Mouse (Mus musculus): Measurements from ENCODE around the gene Gpbp1l1.

DNA sequence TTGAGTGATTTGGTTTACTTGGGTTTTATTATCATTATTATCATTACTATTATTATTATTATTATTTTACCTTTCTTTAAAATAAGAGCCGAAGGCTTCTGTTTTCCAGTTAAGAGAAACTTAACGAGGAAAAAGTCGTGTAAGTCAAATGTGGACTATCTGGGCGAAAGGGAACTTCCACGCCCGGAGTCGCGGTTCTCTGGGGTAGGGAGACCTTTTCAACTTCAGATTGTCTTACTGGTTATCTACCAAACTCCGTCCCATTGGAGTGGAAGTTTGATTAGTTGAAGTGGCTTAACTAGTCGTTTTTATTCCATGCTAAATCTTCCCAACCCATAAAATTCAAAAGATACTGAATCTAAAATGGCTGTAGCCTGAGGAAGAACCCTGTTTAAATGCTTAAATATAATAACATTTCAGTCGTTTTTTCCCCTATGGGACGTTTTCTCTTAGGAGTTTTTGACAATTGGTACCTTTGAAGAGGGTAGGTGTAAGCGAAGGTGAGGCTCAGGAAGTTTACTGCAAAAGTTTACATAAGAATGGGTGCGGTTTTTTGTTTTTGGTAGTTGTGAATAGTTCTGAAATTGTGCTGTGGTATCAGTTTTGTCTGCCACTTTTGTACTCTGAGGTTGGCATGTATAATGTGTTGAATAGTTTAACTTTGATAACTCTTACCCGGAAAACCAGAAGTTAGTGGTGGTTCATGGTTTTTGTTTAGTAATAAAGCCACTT lies 859 bp downstream of the Gpbp1l1 start:
- TF ChIP-seq USF1 (IDR thresholded peaks at IDR 0.05; ENCODE audit: low read depth) (no peak), POLR2A (IDR thresholded peaks at IDR 0.05; ENCODE audit: insufficient read length, low read depth) (no peak), TCF3 (IDR thresholded peaks at IDR 0.05; ENCODE audit: insufficient read length, low read depth) (no peak), MYOD1 (IDR thresholded peaks at IDR 0.05; ENCODE audit: control insufficient read depth in 1 of 3, insufficient read length in 2 of 3, low read depth in 2 of 3) (no peak), E2F4 (IDR thresholded peaks at IDR 0.05; ENCODE audit: insufficient read depth) (no peak), POLR2AphosphoS2 (IDR thresholded peaks at IDR 0.05; ENCODE audit: insufficient read length, low read depth) (no peak)

Measured in myocyte (in vitro differentiated cells).